Mouse (Mus musculus): ENCODE data around the gene Zbtb37.
"Not testable (repeated sequence)": the region's sequence is repeated elsewhere in the genome, so short reads cannot be mapped to it uniquely, and the experiment has no call there.

Zbtb37 gene

DNA sequence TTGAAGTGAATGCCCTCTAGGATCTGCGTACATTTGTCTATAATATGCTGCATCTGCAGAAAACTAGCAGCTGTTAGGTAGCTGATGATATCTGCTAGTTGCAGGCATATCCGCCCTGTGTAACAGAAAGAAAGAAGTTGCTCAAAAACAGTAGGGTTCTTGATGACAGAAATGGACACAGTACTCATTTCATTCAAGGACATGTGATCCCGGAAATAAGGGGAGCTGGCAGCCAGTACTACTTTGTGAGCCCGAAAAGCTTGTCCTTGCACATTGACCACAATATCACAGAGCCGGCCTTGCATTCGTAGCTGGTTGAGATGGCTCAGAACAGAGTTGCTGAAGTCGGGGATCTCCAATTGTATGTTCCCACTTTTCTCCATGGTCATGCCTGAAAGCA, 2.3 kb downstream of the Zbtb37 start:
- DNase-seq (ENCODE audit: low spot score in 2 of 2) = no peak

DNA sequence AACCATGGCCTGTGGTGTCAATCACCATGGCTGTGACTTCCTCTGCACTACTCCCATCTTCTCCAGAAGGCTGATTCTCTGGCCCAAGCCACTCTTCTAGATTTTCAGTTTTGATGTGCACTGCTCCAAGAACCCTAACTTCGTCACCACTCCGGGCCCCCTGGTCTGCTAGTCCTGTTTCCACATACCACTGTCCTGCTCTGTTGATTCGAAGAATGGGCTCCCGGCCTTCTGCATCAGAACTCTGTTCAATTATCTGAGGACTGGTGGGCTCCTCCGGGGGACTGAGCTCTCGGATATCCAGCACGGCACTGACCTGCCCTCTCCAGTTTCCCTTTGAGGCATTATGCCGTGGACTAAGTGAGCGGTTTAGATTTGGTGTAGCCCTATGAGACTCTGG, 2.8 kb downstream of the Zbtb37 start:
- DNase-seq (ENCODE audit: low spot score in 2 of 2) = no peak

DNA sequence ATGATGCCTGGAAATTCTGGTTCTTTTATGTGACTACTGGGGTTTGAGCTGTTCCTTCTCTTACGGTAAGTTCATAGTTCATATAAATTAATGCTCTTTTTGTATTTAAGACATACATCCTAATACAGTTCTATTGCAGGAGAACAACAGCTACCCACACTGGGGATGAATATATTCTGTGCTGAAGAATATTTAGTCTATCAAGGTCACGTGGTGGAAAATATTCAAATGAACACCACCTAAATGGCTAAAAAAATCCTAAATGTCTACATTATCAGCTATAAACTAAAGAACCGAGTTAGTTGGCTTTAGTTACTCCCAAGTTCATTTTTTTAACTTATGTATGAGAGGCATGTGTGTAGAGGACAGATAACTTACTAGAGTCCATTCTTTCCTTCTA, 4.6 kb downstream of the Zbtb37 start:
- DNase-seq (ENCODE audit: low spot score in 2 of 2) = no peak

DNA sequence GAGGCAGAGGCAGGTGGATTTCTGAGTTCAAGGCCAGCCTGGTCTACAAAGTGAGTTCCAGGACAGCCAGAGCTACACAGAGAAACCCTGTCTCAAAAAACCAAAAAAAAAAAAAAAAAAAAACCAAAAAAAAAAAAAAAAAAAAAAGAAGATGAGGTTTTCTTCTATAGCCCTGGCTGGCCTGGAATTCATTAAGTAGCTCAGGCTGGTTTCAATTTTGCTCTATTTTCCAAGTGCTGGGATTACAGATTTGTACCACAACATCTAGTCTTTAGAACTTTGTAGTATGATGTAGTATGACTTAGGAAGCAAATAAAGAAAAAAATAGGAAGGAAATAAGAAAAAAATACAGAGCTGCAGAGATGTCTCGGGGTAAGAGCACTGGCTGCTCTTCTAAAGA, 6.2 kb downstream of the Zbtb37 start:
- not testable (repeated sequence) for DNase-seq (ENCODE audit: low spot score in 2 of 2)

DNA sequence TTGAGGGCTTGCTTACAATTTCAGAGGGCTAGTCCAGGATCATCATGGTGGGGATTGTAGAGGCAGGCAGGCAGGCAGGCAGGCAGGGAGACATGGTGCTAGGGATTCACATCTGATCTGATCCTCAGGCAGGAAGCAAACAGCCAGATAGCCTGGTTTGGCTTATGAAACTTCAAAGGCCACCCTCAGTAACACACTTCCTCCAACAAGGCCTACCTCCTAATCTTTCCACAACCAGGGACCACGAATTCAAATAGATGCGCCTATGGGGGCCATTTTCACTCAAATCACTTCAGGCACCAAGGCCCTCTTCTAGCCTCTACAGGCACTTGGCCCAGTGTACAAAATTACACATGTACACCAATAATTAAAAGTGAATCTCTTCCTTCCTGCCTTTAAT, 7.5 kb downstream of the Zbtb37 start:
- DNase-seq (ENCODE audit: low spot score in 2 of 2) = no peak

DNA sequence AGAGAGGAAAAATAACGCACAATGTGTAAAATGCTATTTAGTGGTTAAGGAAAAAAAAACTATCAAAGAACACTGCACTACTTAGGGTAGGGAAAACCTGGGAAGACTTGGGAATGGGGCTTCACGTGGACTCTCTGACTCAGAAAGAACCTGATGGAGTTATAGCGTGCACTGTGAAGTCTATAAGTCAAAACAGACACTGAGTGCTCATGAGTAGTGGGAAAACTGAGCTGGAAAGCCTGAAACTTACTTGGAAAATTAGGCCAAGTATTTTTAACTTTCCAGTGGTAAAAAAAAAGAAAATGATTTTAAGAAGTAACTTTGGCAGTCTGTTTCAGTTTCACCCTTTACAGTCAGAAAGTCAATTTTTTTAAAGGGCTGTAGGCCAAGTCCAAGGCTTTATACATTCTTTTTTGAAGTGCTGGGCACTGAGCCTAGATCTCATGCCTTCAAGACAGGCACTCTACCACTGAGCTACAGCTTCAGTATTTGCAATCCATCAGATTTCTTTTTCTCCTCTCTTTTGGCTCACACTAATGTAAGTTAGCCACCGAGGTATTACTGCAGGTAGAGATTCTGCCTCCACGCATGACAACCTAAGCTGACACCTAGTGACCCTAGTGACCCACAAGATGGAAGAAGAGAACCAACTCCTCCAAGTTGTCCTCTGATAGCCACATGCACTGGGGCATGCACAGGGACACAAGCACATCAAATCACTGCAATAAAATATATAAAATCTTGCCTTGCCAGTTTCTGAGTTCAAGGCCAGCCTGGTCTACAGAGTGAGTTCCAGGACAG, 9.0 kb downstream of the Zbtb37 start:
- no peak for DNase-seq (ENCODE audit: low spot score in 2 of 2)

DNA sequence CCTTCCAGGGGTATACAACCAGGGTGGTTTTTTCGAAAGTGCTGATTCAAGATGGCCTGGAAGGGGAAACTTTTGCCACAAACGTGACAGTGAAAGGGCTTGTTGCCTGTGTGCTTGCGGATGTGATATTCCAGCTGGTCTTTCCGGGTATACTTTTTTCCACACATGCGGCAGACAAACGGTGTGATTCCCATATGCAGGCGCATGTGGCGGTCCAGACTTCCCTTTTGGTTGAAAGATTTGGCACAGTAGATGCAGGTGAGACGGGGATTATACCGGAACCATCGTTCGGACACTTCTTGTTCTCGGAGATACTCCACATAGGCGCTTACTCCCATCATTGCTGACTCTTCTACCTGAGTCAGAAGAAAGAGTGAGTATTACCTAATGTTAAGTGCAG, 14.6 kb downstream of the Zbtb37 start:
- DNase-seq (ENCODE audit: low spot score in 2 of 2) = no peak

DNA sequence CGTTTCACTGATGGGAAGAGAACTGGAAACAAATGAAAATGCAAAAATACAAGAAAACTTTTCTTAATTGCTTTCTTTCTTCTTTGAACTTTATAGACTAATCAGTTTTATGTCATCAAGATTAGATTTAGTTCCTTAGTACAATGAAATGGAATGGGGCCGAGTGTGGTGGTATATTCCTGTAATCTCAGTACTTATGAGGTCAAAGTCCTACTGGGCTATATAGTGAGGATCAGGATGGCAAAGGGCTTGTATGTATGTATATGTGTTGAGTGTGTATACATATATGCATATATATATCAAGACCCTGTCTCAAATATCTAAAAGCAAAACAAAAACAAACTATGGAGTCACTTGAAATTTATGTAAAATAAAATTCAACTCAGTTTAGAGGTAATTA, 18.3 kb downstream of the Zbtb37 start:
- no peak for DNase-seq (ENCODE audit: low spot score in 2 of 2)

DNA sequence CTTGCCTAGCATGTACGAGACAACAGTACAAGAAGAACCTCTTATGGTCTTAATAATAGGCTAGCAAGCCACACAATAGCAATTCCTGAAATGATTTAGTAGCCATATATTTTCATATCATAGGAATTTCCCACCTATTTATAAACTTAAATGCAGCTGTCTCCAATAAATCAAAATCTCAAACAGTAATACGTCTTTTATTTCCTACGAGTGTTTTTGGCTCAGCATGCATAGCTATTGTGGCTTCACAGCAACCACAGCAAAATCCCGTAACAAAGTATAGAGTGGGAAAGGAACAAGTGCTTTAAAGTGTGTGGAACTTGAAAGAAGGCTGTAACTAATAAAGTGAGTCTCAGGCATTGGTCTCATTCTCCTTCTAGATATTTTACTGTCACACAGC, 24.2 kb downstream of the Zbtb37 start:
- DNase-seq (ENCODE audit: low spot score in 2 of 2) = no peak

DNA sequence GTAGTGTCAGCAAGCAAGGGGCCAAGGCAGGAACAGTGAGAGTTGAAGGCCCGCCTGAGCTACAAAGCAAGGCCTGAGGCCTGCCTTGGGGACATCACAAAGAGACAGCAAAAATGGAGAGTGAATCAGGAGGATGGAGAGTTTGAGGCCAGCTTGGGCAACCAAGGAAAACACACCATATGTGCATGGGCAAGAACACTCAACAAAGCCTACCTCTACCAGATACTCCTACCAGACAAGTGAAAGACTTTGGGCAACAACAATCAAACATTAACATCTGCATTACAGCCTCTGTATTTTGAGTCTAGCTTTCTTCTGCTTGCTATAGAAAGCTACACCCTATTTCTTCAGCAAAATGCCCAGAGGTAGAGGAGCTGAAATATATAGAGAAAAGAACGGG, 26.6 kb downstream of the Zbtb37 start:
- no peak for DNase-seq (ENCODE audit: low spot score in 2 of 2)

DNA sequence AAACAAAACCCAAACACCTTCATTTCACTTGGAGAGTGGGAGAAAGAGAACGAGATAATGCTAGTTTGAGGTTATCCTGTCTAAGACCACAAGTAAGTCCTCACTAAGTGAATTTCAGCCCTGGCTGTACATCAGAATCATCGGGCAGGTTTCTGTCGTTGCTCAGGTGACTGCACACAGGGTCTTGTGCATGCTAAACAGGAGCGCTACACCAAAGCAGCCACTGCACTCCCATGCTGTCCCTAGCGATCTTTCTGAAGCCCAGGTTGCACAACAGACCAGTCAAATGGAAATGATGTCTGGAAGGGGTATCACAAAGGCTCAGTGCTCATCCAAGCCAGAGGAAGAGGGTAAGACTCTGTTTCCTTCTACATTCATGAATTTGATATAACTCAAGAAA, 28.2 kb downstream of the Zbtb37 start:
- DNase-seq (ENCODE audit: low spot score in 2 of 2) = no peak

DNA sequence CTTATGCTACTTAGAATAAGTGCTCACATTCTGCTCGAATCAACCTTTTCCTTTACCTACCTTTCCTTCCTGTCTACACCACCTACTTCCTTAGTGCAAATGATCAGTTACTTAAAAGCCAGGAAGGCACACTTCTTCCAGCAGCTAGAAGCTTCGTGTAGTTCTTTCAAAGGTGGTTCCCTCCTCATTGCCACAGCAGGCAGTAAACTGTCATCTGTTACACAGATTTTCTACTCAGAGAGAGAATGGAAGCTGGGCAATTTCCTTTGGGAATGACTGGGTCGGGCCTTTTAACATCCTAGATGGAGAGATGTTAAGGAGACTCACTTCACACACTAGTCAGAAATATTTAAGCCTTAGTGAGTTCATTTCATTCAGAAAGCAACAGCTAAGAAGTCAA, 29.1 kb downstream of the Zbtb37 start:
- DNase-seq (ENCODE audit: low spot score in 2 of 2) = no peak

DNA sequence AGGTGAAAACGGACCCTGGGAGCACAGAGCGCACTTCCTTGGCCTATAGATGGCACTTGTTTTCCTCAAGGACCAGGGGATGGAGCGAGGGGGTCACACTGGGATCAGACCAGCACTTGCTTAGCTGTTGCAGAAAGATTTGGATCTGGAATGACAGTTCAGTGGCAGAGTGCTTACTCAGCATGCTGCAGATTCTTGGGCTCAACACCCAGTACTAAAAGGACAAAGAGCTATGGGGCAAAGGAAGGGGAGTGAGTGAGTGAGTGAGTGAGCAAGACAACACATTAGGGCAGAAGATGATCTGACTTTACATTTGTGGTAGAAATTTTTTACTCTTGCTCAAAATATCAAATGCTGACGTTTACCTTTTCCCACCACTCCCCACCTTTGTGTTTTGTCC, 29.7 kb downstream of the Zbtb37 start:
- no peak for DNase-seq (ENCODE audit: low spot score in 2 of 2)

DNA sequence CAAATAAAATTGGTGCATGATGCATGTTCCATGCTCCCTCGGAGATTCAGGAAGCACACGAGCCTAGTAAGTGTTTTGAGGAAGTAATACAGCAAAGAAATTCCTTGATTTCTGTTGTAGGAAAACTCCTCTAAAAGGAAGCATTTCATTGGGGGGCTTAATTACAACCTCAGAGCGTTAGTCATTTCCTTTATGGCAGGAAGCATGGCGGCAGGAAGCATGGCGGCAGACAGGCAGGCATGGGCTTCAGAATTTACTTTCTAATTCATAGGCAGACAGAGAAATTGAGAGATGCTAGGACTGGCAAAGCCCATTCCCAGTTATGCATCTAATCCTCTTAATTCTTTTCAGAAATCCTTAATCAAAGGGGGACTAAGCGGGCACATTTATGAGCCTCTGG, 40.8 kb downstream of the Zbtb37 start:
- DNase-seq (ENCODE audit: low spot score in 2 of 2) = no peak

DNA sequence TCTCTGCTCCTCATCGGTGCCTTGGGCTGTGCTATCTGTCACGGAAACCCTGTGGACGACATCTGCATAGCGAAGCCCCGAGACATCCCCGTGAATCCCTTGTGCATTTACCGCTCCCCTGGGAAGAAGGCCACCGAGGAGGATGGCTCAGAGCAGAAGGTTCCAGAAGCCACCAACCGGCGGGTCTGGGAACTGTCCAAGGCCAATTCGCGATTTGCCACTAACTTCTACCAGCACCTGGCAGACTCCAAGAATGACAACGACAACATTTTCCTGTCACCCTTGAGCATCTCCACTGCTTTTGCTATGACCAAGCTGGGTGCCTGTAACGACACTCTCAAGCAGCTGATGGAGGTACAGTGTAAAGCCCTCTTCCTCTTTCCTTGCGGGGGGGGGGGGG, 45.3 kb downstream of the Zbtb37 start:
- DNase-seq (ENCODE audit: low spot score in 2 of 2) = no peak

DNA sequence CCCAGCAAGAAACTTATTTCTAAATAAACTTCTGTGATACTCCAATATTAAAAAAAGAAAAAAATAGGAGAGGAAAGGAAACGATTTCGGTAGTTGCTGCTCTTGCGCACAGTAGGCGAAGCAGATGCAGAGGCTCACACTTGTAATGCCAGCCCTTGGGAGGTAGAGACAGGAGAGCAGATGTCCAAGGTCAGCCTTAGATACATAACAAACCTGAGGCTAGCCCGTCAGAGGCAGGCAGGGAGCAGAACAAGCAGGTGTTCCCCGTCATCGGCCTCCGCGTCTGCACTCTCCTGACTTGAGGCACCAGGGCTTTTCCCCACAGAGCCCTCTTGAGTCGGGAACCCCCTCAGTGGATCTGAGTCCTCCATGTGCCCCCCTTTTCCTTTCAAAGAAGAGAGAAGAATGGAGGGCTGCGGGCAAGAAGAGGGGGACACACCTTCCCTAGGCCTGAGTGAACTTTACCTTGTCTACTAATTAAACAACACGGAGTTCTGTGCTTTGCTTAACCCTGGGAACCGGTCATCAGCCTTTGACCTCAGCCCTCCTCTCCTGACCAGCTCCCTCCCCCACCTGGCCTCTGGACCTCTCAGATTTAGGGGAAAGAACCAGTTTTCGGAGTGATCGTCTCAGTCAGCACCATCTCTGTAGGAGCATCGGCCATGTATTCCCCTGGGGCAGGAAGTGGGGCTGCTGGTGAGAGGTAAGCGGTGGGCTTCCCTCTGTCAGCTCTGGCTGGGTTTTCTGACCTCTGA, 47.6 kb downstream of the Zbtb37 start:
- no peak for DNase-seq (ENCODE audit: low spot score in 2 of 2)

DNA sequence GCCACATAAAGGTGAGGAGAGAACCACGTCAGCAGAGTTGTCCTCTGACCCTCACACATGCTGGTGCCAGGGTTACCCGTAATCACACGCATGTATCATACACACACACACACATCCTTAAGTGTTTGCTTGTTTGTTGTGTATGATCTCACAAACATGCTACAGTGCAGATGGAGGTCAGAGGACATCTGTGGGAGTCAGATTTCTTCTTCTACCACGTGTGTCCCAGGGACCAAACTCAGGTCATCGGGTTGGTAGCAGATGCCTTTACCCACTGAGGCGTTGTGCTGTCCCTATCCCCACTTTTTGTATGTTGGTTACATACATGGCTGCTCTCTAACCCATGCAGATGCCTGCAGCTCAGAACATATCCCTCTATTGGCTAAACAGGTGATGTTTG, 49.2 kb downstream of the Zbtb37 start:
- DNase-seq (ENCODE audit: low spot score in 2 of 2) = no peak

DNA sequence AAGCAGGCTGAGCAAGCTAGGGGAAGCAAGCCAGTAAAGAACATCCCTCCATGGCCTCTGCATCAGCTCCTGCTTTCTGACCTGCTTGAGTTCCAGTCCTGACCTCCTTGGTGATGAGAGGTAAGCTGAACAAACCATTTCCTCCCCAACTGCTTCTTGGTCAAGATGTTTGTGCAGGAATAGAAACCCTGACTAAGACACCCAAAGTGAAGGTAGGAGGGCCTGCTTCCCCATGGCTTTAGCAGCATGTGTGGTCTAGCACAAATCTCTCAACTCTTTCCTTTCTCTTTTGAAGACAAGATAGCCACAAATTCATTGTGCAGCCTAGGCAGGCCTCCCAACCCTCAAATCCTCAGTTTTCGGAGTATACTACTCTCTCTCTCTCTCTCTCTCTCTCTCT, 49.9 kb downstream of the Zbtb37 start:
- DNase-seq (ENCODE audit: low spot score in 2 of 2) = not testable (repeated sequence)

DNA sequence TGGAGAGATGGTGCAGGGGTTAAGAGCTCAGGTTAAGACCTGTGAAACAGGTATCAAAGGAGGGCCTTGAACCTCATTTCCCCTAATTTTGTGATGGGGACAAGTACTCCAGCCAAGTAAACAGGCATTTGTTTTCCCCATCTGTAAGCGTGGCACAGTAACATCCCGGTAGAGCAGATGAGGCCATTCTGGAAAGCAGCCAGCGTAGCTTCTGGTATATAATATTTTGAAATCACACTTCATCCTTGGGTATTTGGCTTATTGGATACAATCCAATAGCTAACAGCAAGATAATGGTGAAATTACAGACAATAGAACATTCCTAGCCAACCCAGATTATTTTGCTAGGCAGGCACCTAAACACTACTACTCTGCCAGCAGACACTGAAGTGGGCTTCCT, 51.8 kb downstream of the Zbtb37 start:
- no peak for DNase-seq (ENCODE audit: low spot score in 2 of 2)

DNA sequence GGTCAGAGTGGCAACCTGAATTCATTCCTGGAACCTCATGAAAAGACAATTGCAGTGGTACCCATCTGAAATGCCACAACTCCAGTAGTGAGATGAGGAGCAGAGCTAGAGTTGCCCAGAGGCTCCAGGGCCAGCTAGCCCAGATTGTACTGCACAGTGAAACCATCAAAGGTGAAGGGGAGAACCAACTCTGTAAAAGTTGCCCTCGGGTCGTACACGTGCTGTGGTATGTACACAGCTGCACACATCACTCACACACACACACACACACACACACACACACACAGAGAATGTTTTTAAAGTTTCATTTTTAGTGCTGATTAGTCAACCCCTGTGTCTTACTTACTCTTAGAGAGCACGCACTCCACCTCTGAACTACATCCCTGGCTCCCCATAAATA, 53.3 kb downstream of the Zbtb37 start:
- DNase-seq (ENCODE audit: low spot score in 2 of 2) = no peak

DNA sequence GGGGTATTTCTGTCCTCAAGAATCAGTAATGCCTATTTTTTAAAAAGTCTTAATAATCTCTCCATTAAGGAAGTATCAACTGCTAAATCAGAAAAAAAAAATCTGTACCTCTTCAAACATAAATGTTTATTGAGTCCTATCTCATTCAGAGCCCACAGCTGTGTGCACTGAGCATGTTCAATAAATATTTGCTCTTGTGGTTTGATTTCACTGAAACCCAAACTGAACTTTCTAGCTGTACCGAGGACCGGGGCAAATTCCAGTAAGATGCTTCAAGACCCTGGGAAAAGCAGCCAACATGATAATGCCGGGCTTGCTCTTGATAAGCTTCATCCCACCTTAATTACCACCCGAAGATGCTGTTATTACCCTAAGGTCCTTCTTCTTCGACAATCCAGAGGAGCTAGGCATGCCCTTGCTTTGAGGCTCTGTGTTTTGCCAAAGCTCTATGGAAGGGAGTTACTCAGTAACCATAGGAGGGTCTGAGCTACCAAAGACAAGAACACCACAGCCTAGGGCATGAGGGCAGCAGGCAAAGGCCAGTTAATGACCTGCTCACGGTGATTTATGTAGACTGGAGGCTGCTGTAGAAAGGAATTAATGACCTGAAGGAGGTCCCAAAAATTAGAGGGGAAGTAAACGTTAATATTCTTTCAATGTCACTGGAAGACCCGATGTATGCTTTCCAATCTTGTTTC, 54.0 kb downstream of the Zbtb37 start:
- DNase-seq (ENCODE audit: low spot score in 2 of 2) = no peak

DNA sequence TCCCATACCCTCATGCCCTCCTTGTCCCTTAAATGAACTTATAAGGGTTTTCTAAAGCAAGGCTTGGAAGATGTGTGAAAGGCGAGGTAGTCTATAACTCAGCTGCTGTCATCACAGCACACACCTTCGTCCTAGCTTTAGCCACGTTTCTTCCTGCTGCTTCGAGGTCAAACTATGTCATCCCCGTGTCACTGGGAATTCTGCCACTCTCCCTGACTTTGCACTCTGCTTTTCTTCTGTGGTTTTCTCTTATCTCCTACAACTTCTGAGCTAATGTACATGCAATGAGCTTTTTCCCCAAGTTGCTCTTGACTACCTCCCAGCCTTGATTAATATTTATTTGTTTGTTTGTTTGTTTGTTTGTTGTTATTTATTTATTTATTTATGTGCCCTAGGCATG, 54.6 kb downstream of the Zbtb37 start:
- no peak for DNase-seq (ENCODE audit: low spot score in 2 of 2)
